Comparison of ENCODE assay signal across 16 mouse cellular contexts in the genomic region with DNA sequence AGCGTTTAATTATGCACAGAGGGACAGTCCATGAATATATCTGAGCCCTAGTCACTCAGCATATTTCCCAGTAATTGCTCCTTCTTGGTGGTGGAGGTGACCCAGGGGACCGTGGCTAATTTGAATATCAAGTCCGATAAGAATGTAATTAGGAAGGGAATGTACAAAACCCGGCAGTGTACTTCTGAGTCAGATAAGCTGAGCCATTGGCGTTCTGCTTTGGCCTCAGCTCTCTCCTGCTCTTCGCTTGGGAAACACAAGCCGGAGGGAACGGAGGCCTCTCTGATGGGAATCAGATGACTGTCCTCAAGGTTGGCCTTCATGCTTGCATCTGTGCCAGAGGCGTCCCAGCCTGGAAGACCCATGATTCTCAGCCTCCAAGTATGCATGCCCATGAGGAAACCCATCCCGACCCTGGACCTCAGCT. TPM values are rescaled to one million over a fixed set of nuclear protein-coding genes. Genes with fewer than 3 reads are reported as not detected.
DNase-seq lines count a peak whose midpoint lies in the region; ATAC-seq and TF ChIP-seq lines count a peak whose summit lies in the region.
"Had no signal": no experiment of that assay in that cellular context is flagged by ENCODE, and none has a peak within 500 bp of the region (broad histone marks: within the 10 kb centered on the region; RNA-seq: fewer than 3 reads in every experiment).

No protein-coding gene starts in this region.

- no peaks in the 10 kb centered on the region for H3K27me3 ChIP-seq in embryonic facial prominence, embryonic 14.5 days (replicated peaks; ENCODE audit: control insufficient read depth, insufficient read depth, low read length)
- peaks cover 32% of the 10 kb centered on the region for H3K27me3 ChIP-seq in embryonic facial prominence, embryonic 10.5 days (replicated peaks; ENCODE audit: low read depth, poor library complexity, severe bottlenecking)
- H3K27me3 ChIP-seq in stomach, embryonic 15.5 days (replicated peaks), result no peaks in the 10 kb centered on the region; the same call in 1 of the 2 replicates
- no peaks in the 10 kb centered on the region for H3K27me3 ChIP-seq in stomach, postnatal 0 days (ENCODE audit: control insufficient read depth, insufficient read depth, low read length)
- H3K27me3 ChIP-seq in midbrain, embryonic 10.5 days (ENCODE audit: low read depth, poor library complexity, severe bottlenecking), result peaks cover 23% of the 10 kb centered on the region
- H3K27me3 ChIP-seq in thymus, adult 2 months (ENCODE audit: control insufficient read depth, insufficient read depth, low read length), result no peaks in the 10 kb centered on the region

- H3K9ac ChIP-seq in embryonic facial prominence, embryonic 14.5 days (ENCODE audit: low read depth, low read length), result no peak overlapping the region
- no peak overlapping the region for H3K9ac ChIP-seq in stomach, embryonic 15.5 days
- no peak overlapping the region for H3K9ac ChIP-seq in stomach, postnatal 0 days (ENCODE audit: low read length)
- H3K9ac ChIP-seq: liver, embryonic 13.5 days had no signal

- no peak for TF ChIP-seq POLR2A in thymus, adult 2 months (IDR thresholded peaks at IDR 0.05; ENCODE audit: control insufficient read depth, extremely low read depth, insufficient read depth, low read length, poor library complexity)

- intact Hi-C loops in left cerebral cortex, postnatal 4 days (cut with DNase I), result no loop called here

- ATAC-seq in embryonic facial prominence, embryonic 14.5 days (ENCODE audit: low read depth), result no peak
- ATAC-seq in stomach, embryonic 15.5 days (ENCODE audit: insufficient read depth, low FRiP score, low read depth), result peak; percentile 41; the same call in 1 of the 2 replicates
- no peak for ATAC-seq in stomach, postnatal 0 days (ENCODE audit: low FRiP score, low TSS enrichment)
- ATAC-seq: intestine, embryonic 16.5 days had no signal

- H3K9me3 ChIP-seq in embryonic facial prominence, embryonic 14.5 days (ENCODE audit: control insufficient read depth, low read length), result no peaks in the 10 kb centered on the region
- H3K9me3 ChIP-seq in embryonic facial prominence, embryonic 10.5 days, result peaks cover 9% of the 10 kb centered on the region; the same call in 1 of the 2 replicates
- no peaks in the 10 kb centered on the region for H3K9me3 ChIP-seq in stomach, embryonic 15.5 days
- H3K9me3 ChIP-seq in stomach, postnatal 0 days (ENCODE audit: control insufficient read depth, low read length), result no peaks in the 10 kb centered on the region
- peaks cover 11% of the 10 kb centered on the region; the same call in 1 of the 2 replicates for H3K9me3 ChIP-seq in midbrain, embryonic 10.5 days (replicated peaks)
- H3K9me3 ChIP-seq: G1E; liver, embryonic 13.5 days had no signal

- TF ChIP-seq EP300 in stomach, postnatal 0 days (optimal IDR thresholded peaks at IDR 0.05), result no peak

- no peak overlapping the region for H3K27ac ChIP-seq in embryonic facial prominence, embryonic 14.5 days (replicated peaks; ENCODE audit: low read depth, low read length)
- no peak overlapping the region for H3K27ac ChIP-seq in embryonic facial prominence, embryonic 10.5 days (replicated peaks)
- H3K27ac ChIP-seq in stomach, embryonic 15.5 days, result no peak overlapping the region
- no peak overlapping the region for H3K27ac ChIP-seq in stomach, postnatal 0 days (replicated peaks)
- H3K27ac ChIP-seq in midbrain, embryonic 10.5 days (replicated peaks), result 0 out of 2 replicates have a peak overlapping the region, but pooled peaks have one; percentile 17
- H3K27ac ChIP-seq in thymus, adult 2 months (ENCODE audit: control insufficient read depth, insufficient read depth, low read length), result no peak overlapping the region
- H3K27ac ChIP-seq: liver, embryonic 13.5 days had no signal

- peak; percentile 26 for DNase-seq in embryonic facial prominence, embryonic 14.5 days (ENCODE audit: low spot score)
- no peak for DNase-seq in embryonic facial prominence, embryonic 10.5 days (ENCODE audit: low spot score)
- DNase-seq in stomach, postnatal 0 days (ENCODE audit: low spot score), result no peak
- DNase-seq in midbrain, embryonic 10.5 days (ENCODE audit: low spot score), result no peak
- no peak for DNase-seq in frontal cortex, postnatal 14 days (ENCODE audit: low spot score in 2 of 2)
- DNase-seq in left cerebral cortex, postnatal 4 days, result no peak
- no peak for DNase-seq in thymus, adult 2 months
- DNase-seq: cerebellum, adult 18-20 months; embryo, embryonic 11 days; kidney, postnatal 14 days; liver, embryonic 13.5 days had no signal

- H3K4me1 ChIP-seq in embryonic facial prominence, embryonic 14.5 days (ENCODE audit: control insufficient read depth, insufficient read depth, low read length), result peaks cover 25% of the 10 kb centered on the region
- H3K4me1 ChIP-seq in embryonic facial prominence, embryonic 10.5 days, result peaks cover 61% of the 10 kb centered on the region
- H3K4me1 ChIP-seq in stomach, embryonic 15.5 days, result 0 out of 2 replicates have a peak, but pooled peaks cover 4% of the 10 kb centered on the region
- H3K4me1 ChIP-seq in stomach, postnatal 0 days (replicated peaks; ENCODE audit: control insufficient read depth, insufficient read depth), result no peaks in the 10 kb centered on the region
- peaks cover 23% of the 10 kb centered on the region for H3K4me1 ChIP-seq in midbrain, embryonic 10.5 days
- H3K4me1 ChIP-seq in thymus, adult 2 months (replicated peaks; ENCODE audit: control insufficient read depth, insufficient read depth, low read length), result no peaks in the 10 kb centered on the region

- no peak for TF ChIP-seq CTCF in stomach, postnatal 0 days (IDR thresholded peaks at IDR 0.05; ENCODE audit: low read depth)
- no peak for TF ChIP-seq CTCF in thymus, adult 2 months (IDR thresholded peaks at IDR 0.05; ENCODE audit: borderline replicate concordance, control insufficient read depth, extremely low read depth, insufficient read depth, low read length, poor library complexity)

- H3K4me3 ChIP-seq in embryonic facial prominence, embryonic 14.5 days (ENCODE audit: low read depth, low read length), result no peak overlapping the region
- H3K4me3 ChIP-seq in embryonic facial prominence, embryonic 10.5 days, result no peak overlapping the region
- H3K4me3 ChIP-seq in stomach, embryonic 15.5 days (replicated peaks), result no peak overlapping the region
- no peak overlapping the region for H3K4me3 ChIP-seq in stomach, postnatal 0 days (ENCODE audit: low read depth, low read length)
- no peak overlapping the region for H3K4me3 ChIP-seq in midbrain, embryonic 10.5 days
- H3K4me3 ChIP-seq in thymus, adult 2 months (ENCODE audit: control insufficient read depth, insufficient read depth, low read length), result no peak overlapping the region
- H3K4me3 ChIP-seq: liver, embryonic 13.5 days; myocyte had no signal

- 65% methylated on average over 10 of the region's 10 CpGs for WGBS in embryonic facial prominence, embryonic 14.5 days
- 77% methylated on average over 10 of the region's 10 CpGs for WGBS in embryonic facial prominence, embryonic 10.5 days
- WGBS in stomach, embryonic 15.5 days, result 72% methylated on average over 10 of the region's 10 CpGs
- WGBS in stomach, postnatal 0 days, result 65% methylated on average over 10 of the region's 10 CpGs
- WGBS in midbrain, embryonic 10.5 days, result 87% methylated on average over 10 of the region's 10 CpGs
- WGBS in thymus, adult 2 months, result 90% methylated on average over 10 of the region's 10 CpGs

- no peak overlapping the region for H3K4me2 ChIP-seq in embryonic facial prominence, embryonic 14.5 days (ENCODE audit: low read depth, low read length)
- no peak overlapping the region for H3K4me2 ChIP-seq in stomach, embryonic 15.5 days
- H3K4me2 ChIP-seq in stomach, postnatal 0 days (replicated peaks; ENCODE audit: low read depth), result no peak overlapping the region
- H3K4me2 ChIP-seq: liver, embryonic 13.5 days had no signal

- H3K36me3 ChIP-seq in embryonic facial prominence, embryonic 14.5 days (ENCODE audit: control insufficient read depth, insufficient read depth, low read length), result no peaks in the 10 kb centered on the region
- no peaks in the 10 kb centered on the region for H3K36me3 ChIP-seq in embryonic facial prominence, embryonic 10.5 days (replicated peaks)
- H3K36me3 ChIP-seq in stomach, embryonic 15.5 days, result no peaks in the 10 kb centered on the region
- H3K36me3 ChIP-seq in stomach, postnatal 0 days (ENCODE audit: control insufficient read depth, insufficient read depth, low read length), result no peaks in the 10 kb centered on the region
- H3K36me3 ChIP-seq in midbrain, embryonic 10.5 days, result no peaks in the 10 kb centered on the region
- H3K36me3 ChIP-seq in thymus, adult 2 months (ENCODE audit: control insufficient read depth, insufficient read depth, low read length), result no peaks in the 10 kb centered on the region
- H3K36me3 ChIP-seq: G1E; liver, embryonic 13.5 days had no signal

RNA-seq across cellular contexts. Expression of gene Gm11733, which starts 54.8 kb away (rescaled TPM):
- 0.08 and 0.10 TPM in 2 replicates for polyA plus RNA-seq in embryonic facial prominence, embryonic 14.5 days (2014; fragmentation: Nextera tagmentation; extraction: Ambion mirVana)
- polyA plus RNA-seq in embryonic facial prominence, embryonic 10.5 days (2016; fragmentation: Nextera tagmentation; extraction: Ambion mirVana), result 0.06 TPM in 2 replicates
- not detected in 2 replicates for polyA plus RNA-seq in stomach, embryonic 15.5 days (2015; fragmentation: Nextera tagmentation; extraction: Ambion mirVana)
- polyA plus RNA-seq in stomach, postnatal 0 days (2015; fragmentation: Nextera tagmentation; extraction: Ambion mirVana), result not detected in 2 replicates
- polyA plus RNA-seq in midbrain, embryonic 10.5 days (2016; fragmentation: Nextera tagmentation; extraction: Ambion mirVana), result 0.06 TPM in 1 of 2 replicates, not detected in the other
- not detected for total RNA-seq in left cerebral cortex, postnatal 4 days (2021)
- polyA plus RNA-seq in thymus, adult 2 months (2012; rRNA removed), result 0.05 TPM in 1 of 2 replicates, not detected in the other
- total RNA-seq: gastrocnemius, adult 8-10 months had no signal
- polyA plus RNA-seq: G1E; liver, embryonic 13.5 days; myocyte had no signal
